8 mouse cellular contexts compared by ENCODE assay signal in genomic region chr15:77013753-77014241, GRCm38 (mm10). TPM values are rescaled to one million over a fixed set of nuclear protein-coding genes. Genes with fewer than 3 reads are reported as not detected.
DNase-seq lines count a peak whose midpoint lies in the region; ATAC-seq lines count a peak whose summit lies in the region.

No protein-coding gene starts in this region.

- H3K27me3 ChIP-seq in embryonic facial prominence, embryonic 15.5 days, result no peaks in the 10 kb centered on the region
- no peaks in the 10 kb centered on the region for H3K27me3 ChIP-seq in hindbrain, embryonic 13.5 days
- no peaks in the 10 kb centered on the region for H3K27me3 ChIP-seq in limb, embryonic 15.5 days

- no peak overlapping the region for H3K9ac ChIP-seq in embryonic facial prominence, embryonic 15.5 days
- H3K9ac ChIP-seq in hindbrain, embryonic 13.5 days, result peak overlapping the region; percentile 51; the same call in 1 of the 2 replicates
- no peak overlapping the region for H3K9ac ChIP-seq in limb, embryonic 15.5 days

- peaks cover 23% of the 10 kb centered on the region for H3K4me1 ChIP-seq in embryonic facial prominence, embryonic 15.5 days
- H3K4me1 ChIP-seq in hindbrain, embryonic 13.5 days (replicated peaks), result peaks cover 21% of the 10 kb centered on the region
- peaks cover 14% of the 10 kb centered on the region for H3K4me1 ChIP-seq in limb, embryonic 15.5 days

- no peaks in the 10 kb centered on the region for H3K9me3 ChIP-seq in embryonic facial prominence, embryonic 15.5 days (replicated peaks)
- H3K9me3 ChIP-seq in hindbrain, embryonic 13.5 days, result no peaks in the 10 kb centered on the region
- no peaks in the 10 kb centered on the region for H3K9me3 ChIP-seq in limb, embryonic 15.5 days

- peak overlapping the region; percentile 73 for H3K27ac ChIP-seq in embryonic facial prominence, embryonic 15.5 days (replicated peaks)
- peak overlapping the region; percentile 89 for H3K27ac ChIP-seq in hindbrain, embryonic 13.5 days
- peak overlapping the region; percentile 69 for H3K27ac ChIP-seq in limb, embryonic 15.5 days

- H3K36me3 ChIP-seq in embryonic facial prominence, embryonic 15.5 days, result no peaks in the 10 kb centered on the region
- H3K36me3 ChIP-seq in hindbrain, embryonic 13.5 days, result no peaks in the 10 kb centered on the region
- no peaks in the 10 kb centered on the region for H3K36me3 ChIP-seq in limb, embryonic 15.5 days

- peak overlapping the region; percentile 18 for H3K4me2 ChIP-seq in embryonic facial prominence, embryonic 15.5 days (replicated peaks)
- peak overlapping the region; percentile 34 for H3K4me2 ChIP-seq in hindbrain, embryonic 13.5 days
- 0 out of 2 replicates have a peak overlapping the region, but pooled peaks have one; percentile 2 for H3K4me2 ChIP-seq in limb, embryonic 15.5 days

- 4% methylated on average over 15 of the region's 15 CpGs for WGBS in embryonic facial prominence, embryonic 15.5 days
- 21% methylated on average over 15 of the region's 15 CpGs for WGBS in hindbrain, embryonic 13.5 days
- WGBS in limb, embryonic 15.5 days, result 17% methylated on average over 15 of the region's 15 CpGs

- peak; percentile 30; the same call in 1 of the 2 replicates for ATAC-seq in embryonic facial prominence, embryonic 15.5 days (ENCODE audit: insufficient number of reproducible peaks, low FRiP score, low TSS enrichment, low read depth)
- ATAC-seq in hindbrain, embryonic 13.5 days (ENCODE audit: low FRiP score), result peak; percentile 45; the same call in 1 of the 2 replicates
- ATAC-seq in limb, embryonic 15.5 days (ENCODE audit: insufficient number of reproducible peaks, low FRiP score, low TSS enrichment, low read depth), result peak; percentile 38; the same call in 1 of the 2 replicates

- H3K4me3 ChIP-seq in embryonic facial prominence, embryonic 15.5 days (replicated peaks), result no peak overlapping the region
- no peak overlapping the region for H3K4me3 ChIP-seq in hindbrain, embryonic 13.5 days
- H3K4me3 ChIP-seq in limb, embryonic 15.5 days, result no peak overlapping the region

- DNase-seq in frontal cortex, postnatal 10 days (ENCODE audit: low spot score in 2 of 2), result peak; percentile 29 to 39
- DNase-seq in frontal cortex, postnatal 25 days (ENCODE audit: low spot score in 2 of 2), result no peak
- peak; percentile 36 for DNase-seq in right cerebral cortex, postnatal 14 days
- no peak for DNase-seq in urinary bladder, adult 2 months (ENCODE audit: low spot score)
- no peak for DNase-seq in cerebellum, postnatal 25 days

RNA-seq across cellular contexts. Expression of gene Apol6, which starts 30.7 kb away (rescaled TPM):
- 0.26 and 0.33 TPM in 2 replicates for polyA plus RNA-seq in embryonic facial prominence, embryonic 15.5 days (2015; fragmentation: Nextera tagmentation; extraction: Ambion mirVana)
- not detected in 2 replicates for polyA plus RNA-seq in hindbrain, embryonic 13.5 days (2015; fragmentation: Nextera tagmentation; extraction: Ambion mirVana)
- polyA plus RNA-seq in limb, embryonic 15.5 days (2015; fragmentation: Nextera tagmentation; extraction: Ambion mirVana), result 0.15 and 0.17 TPM in 2 replicates
- polyA plus RNA-seq in urinary bladder, adult 2 months (2012; rRNA removed), result 31.3 and 37.7 TPM in 2 replicates

RNA-seq across cellular contexts. Expression of gene Mb, which starts 36.7 kb away (rescaled TPM):
- 5.8 and 6.9 TPM in 2 replicates for polyA plus RNA-seq in embryonic facial prominence, embryonic 15.5 days (2015; fragmentation: Nextera tagmentation; extraction: Ambion mirVana)
- polyA plus RNA-seq in hindbrain, embryonic 13.5 days (2015; fragmentation: Nextera tagmentation; extraction: Ambion mirVana), result 0.44 and 0.62 TPM in 2 replicates
- polyA plus RNA-seq in limb, embryonic 15.5 days (2015; fragmentation: Nextera tagmentation; extraction: Ambion mirVana), result 11.6 and 13.7 TPM in 2 replicates
- polyA plus RNA-seq in urinary bladder, adult 2 months (2012; rRNA removed), result 0.10 and 0.32 TPM in 2 replicates

Comparison
In these comparisons a context has a peak if more than half of its experiments do, and no peak if none do; other contexts are left out.
1. DNase-seq: peak in frontal cortex, postnatal 10 days (2 of 2) and right cerebral cortex, postnatal 14 days (single experiment); none in frontal cortex, postnatal 25 days (0 of 2), urinary bladder, adult 2 months (single experiment) and cerebellum, postnatal 25 days (0 of 2).
2. RNA of gene Apol6, which starts 30.7 kb away (polyA plus RNA-seq): 31.3 to 37.7 TPM in urinary bladder, adult 2 months; 0.26 to 0.33 TPM in embryonic facial prominence, embryonic 15.5 days, 0.15 to 0.17 TPM in limb, embryonic 15.5 days and not detected in hindbrain, embryonic 13.5 days; every median in the first group is over 10 times any median in the second.
3. Peak in every context shown above with its lines, with median percentiles within 50 percentile points of each other: ATAC-seq, H3K27ac ChIP-seq and H3K4me2 ChIP-seq.